Mouse (Mus musculus) kidney, embryonic 16.5 days (tissue): ENCODE data around the gene Palld. TPM values are rescaled to one million over a fixed set of nuclear protein-coding genes. Genes with fewer than 3 reads are reported as not detected.

Source experiments
- ATAC-seq: fragments of 200-750 bp; cut with Nextera tagmentation; 2 replicates; pipeline ENCODE4 v1.8.0; 2017; ENCODE audit warnings: moderate TSS enrichment; ENCODE audit not compliant: low FRiP score, low TSS enrichment
- H3K27ac ChIP-seq: fragments of 300-500 bp; sonication (generic); 2 replicates; pipeline ENCODE4 v1.5.1; 2014; ENCODE audit warnings: low read length
- H3K27me3 ChIP-seq: fragments of 300-500 bp; sonication (generic); 2 replicates; pipeline ENCODE4 v1.6.1; 2014; ENCODE audit warnings: low read length, control low read depth, mixed read lengths; ENCODE audit not compliant: insufficient read depth
- H3K36me3 ChIP-seq: fragments of 300-500 bp; sonication (generic); 2 replicates; pipeline ENCODE4 v1.6.1; 2014; ENCODE audit warnings: low read length, control low read depth, mixed read lengths; ENCODE audit not compliant: insufficient read depth
- H3K4me1 ChIP-seq: fragments of 300-500 bp; sonication (generic); 2 replicates; pipeline ENCODE4 v1.6.1; 2014; ENCODE audit warnings: low read length, control low read depth, mixed read lengths; ENCODE audit not compliant: insufficient read depth
- H3K4me2 ChIP-seq: fragments of 300-500 bp; sonication (generic); replicated peaks from 2 replicates; pipeline ENCODE4 v1.6.1; 2014; ENCODE audit warnings: low read depth, low read length
- H3K4me3 ChIP-seq: fragments of 300-500 bp; sonication (generic); 2 replicates; pipeline ENCODE4 v1.5.1; 2014; ENCODE audit warnings: mild to moderate bottlenecking, low read length
- H3K9ac ChIP-seq: fragments of 300-500 bp; sonication (generic); replicated peaks from 2 replicates; pipeline ENCODE4 v1.6.1; 2014; ENCODE audit warnings: low read length
- H3K9me3 ChIP-seq: fragments of 300-500 bp; sonication (generic); 2 replicates; pipeline ENCODE4 v1.6.1; 2016; ENCODE audit warnings: low read length, control low read depth
- whole genome bisulfite sequencing: fragments of 180-500 bp; shearing (Covaris S2); extraction: QIAGEN DNeasy Blood & Tissue Kit; methylation state at CpG from one replicate; pipeline ENCODE4 v1.1.7; 2014; 5-methylcytosine and 5-hydroxymethylcytosine counted together
- polyA plus RNA-seq: library from polyadenylated mRNA; unstranded; fragments of >200 nt; fragmentation: Nextera tagmentation; extraction: Ambion mirVana; gene quantifications from 2 replicates; pipeline ENCODE4 v1.2.1, GENCODE M21; 2015

Palld gene
- polyA plus RNA-seq, 1 experiment from 2014 or later, result 71.8 TPM

DNA sequence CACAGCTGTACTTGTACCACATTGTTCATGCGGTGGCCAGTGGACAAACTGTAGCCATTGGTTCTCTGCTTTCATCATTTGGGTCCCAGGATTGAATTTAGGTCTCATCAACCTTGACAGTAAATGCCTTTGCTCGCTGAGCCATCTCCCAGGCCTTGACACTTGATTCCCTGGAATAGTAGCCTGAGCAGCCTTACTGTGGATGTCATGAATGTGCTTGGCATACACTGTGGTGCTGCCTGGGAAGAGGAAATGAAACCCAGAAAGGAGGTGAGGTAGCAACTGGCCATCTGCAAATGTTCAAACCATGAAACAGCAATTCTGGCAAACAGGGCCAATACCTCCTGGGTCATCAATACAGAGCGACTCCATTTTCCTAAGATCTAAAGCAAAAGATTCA lies 34.0 kb downstream of the Palld start:
- no peaks in the 10 kb centered on the region for H3K36me3 ChIP-seq
- no peaks in the 10 kb centered on the region for H3K9me3 ChIP-seq
- H3K27ac ChIP-seq, result no peak overlapping the region
- H3K27me3 ChIP-seq, result no peaks in the 10 kb centered on the region
- H3K9ac ChIP-seq, result no peak overlapping the region
- no peak for ATAC-seq
- H3K4me2 ChIP-seq, result no peak overlapping the region
- H3K4me1 ChIP-seq, result no peaks in the 10 kb centered on the region
- 75% methylated on average over 3 of the region's 3 CpGs for WGBS
- no peak overlapping the region for H3K4me3 ChIP-seq

DNA sequence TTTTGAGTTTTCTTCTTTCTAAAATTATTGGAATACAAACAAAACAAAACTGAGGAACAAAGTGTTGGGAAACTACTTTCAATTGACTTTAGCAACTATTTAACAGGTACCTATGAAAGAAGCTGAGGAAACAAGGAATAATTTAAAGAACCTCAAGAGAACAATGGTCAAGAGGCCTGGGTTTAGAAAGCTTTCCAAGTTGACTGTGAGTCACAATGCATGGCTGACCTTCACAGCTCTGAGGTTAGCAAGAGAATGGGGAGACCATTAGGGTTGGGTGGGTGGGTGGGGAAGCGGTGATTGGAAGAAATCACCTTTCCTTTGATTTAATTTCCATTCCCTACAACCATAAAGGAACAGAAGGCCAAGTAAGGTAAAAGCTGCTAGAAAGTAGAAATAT lies 35.6 kb downstream of the Palld start:
- H3K9ac ChIP-seq, result no peak overlapping the region
- H3K27me3 ChIP-seq, result no peaks in the 10 kb centered on the region
- no peak overlapping the region for H3K4me3 ChIP-seq
- H3K27ac ChIP-seq, result no peak overlapping the region
- no peak for ATAC-seq
- H3K36me3 ChIP-seq, result no peaks in the 10 kb centered on the region
- no peaks in the 10 kb centered on the region for H3K4me1 ChIP-seq
- 95% methylated on average over 1 of the region's 1 CpGs for WGBS
- no peak overlapping the region for H3K4me2 ChIP-seq
- no peaks in the 10 kb centered on the region for H3K9me3 ChIP-seq

DNA sequence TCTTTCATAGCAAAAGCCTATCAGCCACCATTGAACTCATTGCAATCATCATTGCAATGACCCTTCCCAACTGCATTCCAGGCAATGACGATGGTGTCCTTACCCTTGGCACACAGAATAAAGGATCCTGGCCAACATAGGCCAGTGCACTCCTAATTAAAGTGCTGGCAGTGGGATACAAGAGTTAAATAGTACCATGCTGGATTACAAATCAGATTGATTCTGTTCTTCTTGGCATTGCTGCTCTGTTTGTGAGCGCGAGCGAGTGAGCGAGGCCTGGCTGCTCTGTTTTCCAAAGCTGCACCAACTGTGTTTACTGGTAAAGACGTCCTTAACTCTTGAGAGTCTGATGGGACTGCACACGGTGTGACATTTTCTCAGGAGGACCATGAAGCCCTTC lies 37.1 kb downstream of the Palld start:
- no peaks in the 10 kb centered on the region for H3K4me1 ChIP-seq
- H3K27me3 ChIP-seq, result no peaks in the 10 kb centered on the region
- H3K4me3 ChIP-seq, result no peak overlapping the region
- H3K9me3 ChIP-seq, result no peaks in the 10 kb centered on the region
- no peak overlapping the region for H3K9ac ChIP-seq
- H3K4me2 ChIP-seq, result no peak overlapping the region
- no peak for ATAC-seq
- H3K27ac ChIP-seq, result no peak overlapping the region
- WGBS, result 88% methylated on average over 7 of the region's 7 CpGs
- H3K36me3 ChIP-seq, result no peaks in the 10 kb centered on the region

DNA sequence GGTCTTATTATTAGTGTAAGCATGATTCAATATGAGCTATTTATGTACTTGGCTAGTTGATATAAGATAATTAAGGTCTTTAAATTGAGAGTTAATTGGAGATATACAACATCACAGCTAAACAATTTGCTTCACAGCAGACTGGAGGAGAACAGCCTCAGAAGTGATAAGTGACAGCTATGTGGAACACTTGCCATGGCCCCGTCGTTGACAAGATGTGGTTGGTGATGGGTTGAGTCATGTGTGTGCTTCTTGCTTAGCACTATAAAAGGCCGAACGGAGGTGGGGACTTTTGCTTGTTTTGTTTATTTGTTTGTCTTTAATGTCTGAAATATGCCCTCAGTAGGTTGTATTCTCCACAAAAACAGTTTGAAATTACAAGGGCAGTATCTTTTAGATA lies 51.2 kb downstream of the Palld start:
- no peaks in the 10 kb centered on the region for H3K36me3 ChIP-seq
- no peaks in the 10 kb centered on the region for H3K27me3 ChIP-seq
- no peaks in the 10 kb centered on the region for H3K4me1 ChIP-seq
- H3K27ac ChIP-seq, result no peak overlapping the region
- H3K9ac ChIP-seq, result no peak overlapping the region
- H3K9me3 ChIP-seq, result no peaks in the 10 kb centered on the region
- no peak for ATAC-seq
- H3K4me2 ChIP-seq, result no peak overlapping the region
- WGBS, result 76% methylated on average over 4 of the region's 4 CpGs
- H3K4me3 ChIP-seq, result no peak overlapping the region

DNA sequence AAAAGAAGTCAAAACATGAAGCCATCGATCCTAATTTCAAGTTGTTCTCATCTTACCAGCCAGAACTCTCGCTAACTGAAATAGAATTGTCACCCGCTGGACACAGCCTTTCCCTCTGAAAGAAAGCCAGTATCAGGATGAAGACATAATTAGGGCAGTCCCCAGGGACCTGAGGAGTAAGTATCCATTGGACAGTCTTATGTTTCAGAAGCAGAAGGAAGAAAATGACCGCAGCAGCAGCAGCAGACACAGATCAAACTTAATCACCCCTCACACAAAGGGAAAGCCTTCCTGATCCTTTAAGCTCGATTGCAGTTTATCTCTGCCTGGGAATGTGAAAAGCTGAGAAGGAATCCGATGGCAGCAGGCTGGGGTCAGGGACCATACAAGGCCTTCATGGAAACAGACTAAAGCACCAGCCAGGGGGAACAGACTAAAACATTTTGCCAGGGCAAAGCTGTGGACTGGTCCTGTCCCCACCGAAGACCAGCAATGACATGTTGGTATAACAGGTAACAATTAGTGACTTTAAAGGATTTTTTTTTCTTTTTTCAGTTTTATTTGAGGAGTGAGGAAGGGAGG lies 53.8 kb downstream of the Palld start:
- Histone ChIP-seq H3K36me3 (no peaks in the 10 kb centered on the region), H3K4me1 (no peaks in the 10 kb centered on the region), H3K9me3 (no peaks in the 10 kb centered on the region), H3K27ac (0 out of 2 replicates have a peak overlapping the region, but pooled peaks have one; percentile 28), H3K27me3 (no peaks in the 10 kb centered on the region), H3K4me2 (no peak overlapping the region), H3K9ac (no peak overlapping the region), H3K4me3 (no peak overlapping the region)
- 29% methylated on average over 7 of the region's 7 CpGs for WGBS
- ATAC-seq, result peak; percentile 71; the same call in 1 of the 2 replicates

DNA sequence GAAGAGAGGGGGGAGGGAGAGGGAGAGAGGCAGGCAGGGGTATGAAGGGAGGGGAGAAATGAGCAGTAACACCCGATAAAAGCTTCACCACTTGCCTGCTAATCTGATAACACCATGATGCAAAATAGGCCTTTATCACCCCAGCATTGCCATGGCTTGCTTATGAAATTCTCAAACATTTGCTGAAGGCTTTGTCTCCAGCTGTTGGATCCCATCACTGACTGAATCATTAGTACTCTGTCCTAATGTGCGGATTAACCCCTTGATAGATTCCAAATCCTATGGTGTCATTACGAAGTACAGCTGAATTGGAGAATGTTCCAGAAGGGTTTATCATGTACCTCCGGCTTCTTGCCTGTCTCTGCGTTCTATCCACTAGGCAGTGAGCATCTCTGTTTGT lies 55.0 kb downstream of the Palld start:
- Histone ChIP-seq H3K4me2 (no peak overlapping the region), H3K4me3 (no peak overlapping the region), H3K9me3 (no peaks in the 10 kb centered on the region), H3K9ac (no peak overlapping the region), H3K4me1 (no peaks in the 10 kb centered on the region), H3K27ac (no peak overlapping the region), H3K27me3 (no peaks in the 10 kb centered on the region), H3K36me3 (no peaks in the 10 kb centered on the region)
- WGBS, result 80% methylated on average over 5 of the region's 5 CpGs
- ATAC-seq, result no peak

DNA sequence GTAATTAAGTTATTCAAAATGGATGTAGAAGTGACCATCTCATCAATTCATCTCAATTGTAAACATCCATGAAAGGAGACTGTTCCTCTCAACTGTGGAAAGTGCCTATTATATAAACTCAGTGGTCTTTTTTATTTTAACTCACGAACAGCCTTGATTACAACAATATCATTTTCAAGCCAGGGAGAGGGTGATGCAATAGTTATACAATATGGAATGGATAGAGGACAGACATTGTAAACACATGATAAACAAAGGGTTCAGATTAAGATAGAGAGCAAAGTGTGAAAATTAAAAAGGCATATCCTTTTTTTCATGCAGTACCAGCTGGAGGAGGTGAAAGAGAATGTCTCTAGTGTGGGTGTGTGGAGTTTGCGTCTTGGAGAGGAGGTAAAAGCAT lies 57.5 kb downstream of the Palld start:
- Histone ChIP-seq H3K9me3 (no peaks in the 10 kb centered on the region), H3K4me2 (no peak overlapping the region), H3K9ac (no peak overlapping the region), H3K27me3 (no peaks in the 10 kb centered on the region), H3K4me3 (no peak overlapping the region), H3K4me1 (no peaks in the 10 kb centered on the region), H3K27ac (no peak overlapping the region), H3K36me3 (no peaks in the 10 kb centered on the region)
- WGBS, result 91% methylated on average over 2 of the region's 2 CpGs
- ATAC-seq, result no peak

DNA sequence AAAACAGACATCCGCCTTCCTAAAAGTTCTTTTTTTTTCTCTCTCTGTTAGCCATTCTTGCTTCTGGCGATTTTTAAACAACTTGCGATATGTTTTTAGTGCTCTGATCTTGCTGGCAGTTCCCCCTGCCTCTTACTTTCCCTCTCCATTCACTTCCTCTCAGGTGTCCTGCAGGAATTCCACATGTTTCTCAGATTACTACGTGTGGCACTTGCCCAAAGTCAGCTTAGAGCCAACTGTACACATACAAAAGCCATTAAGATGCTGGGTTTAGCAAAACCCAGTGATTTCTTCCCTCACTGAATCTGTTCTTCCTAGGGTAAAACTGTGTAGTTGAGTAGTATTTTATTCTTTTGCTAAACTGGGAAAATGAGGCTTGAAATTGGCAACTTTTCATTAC lies 57.9 kb downstream of the Palld start:
- Histone ChIP-seq H3K4me1 (no peaks in the 10 kb centered on the region), H3K27ac (no peak overlapping the region), H3K9ac (no peak overlapping the region), H3K27me3 (no peaks in the 10 kb centered on the region), H3K36me3 (no peaks in the 10 kb centered on the region), H3K9me3 (no peaks in the 10 kb centered on the region), H3K4me2 (no peak overlapping the region), H3K4me3 (no peak overlapping the region)
- 54% methylated on average over 4 of the region's 4 CpGs for WGBS
- ATAC-seq, result no peak

DNA sequence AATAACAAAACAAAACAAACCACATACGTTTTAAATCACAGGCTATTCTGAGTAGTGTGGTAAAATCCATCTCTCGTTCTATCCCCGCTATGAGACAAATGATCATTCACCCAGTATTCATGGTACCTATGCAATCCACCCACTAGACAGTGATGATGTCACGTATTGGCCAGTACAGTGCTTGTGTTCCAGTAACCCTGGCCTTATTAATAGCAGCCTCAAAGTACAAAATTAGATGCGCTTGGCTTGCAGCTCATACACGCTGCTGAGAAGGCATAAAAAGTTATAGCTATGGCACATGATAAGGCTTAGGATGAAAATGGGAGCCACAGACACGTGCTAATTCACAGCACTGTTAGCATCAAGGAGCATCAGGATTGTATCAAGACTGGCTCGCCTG lies 58.7 kb downstream of the Palld start:
- Histone ChIP-seq H3K27me3 (no peaks in the 10 kb centered on the region), H3K27ac (no peak overlapping the region), H3K4me1 (no peaks in the 10 kb centered on the region), H3K4me2 (no peak overlapping the region), H3K9me3 (no peaks in the 10 kb centered on the region), H3K4me3 (no peak overlapping the region), H3K36me3 (no peaks in the 10 kb centered on the region), H3K9ac (no peak overlapping the region)
- no peak for ATAC-seq
- 85% methylated on average over 8 of the region's 8 CpGs for WGBS

DNA sequence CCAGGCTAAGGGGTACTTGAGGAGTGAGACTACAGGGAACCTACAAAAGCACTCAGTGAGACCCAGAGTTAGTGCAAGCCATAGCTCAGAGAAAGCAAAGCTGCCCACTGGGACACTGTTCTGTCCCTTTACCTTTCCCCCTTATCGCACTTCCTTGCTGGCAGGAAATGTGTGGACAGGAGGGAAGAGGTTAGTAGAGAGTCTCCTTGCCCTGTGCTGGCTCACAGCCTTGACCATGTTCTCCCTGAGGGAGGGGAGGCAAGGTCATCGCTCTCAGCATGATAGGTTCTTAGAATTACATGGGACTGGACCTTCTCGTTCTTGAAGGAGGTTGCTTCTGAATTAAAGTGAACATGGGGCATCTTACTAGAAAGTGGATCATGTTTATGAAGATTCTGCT lies 69.3 kb downstream of the Palld start:
- ATAC-seq, result no peak
- Histone ChIP-seq H3K4me3 (no peak overlapping the region), H3K9me3 (no peaks in the 10 kb centered on the region), H3K4me1 (no peaks in the 10 kb centered on the region), H3K27ac (no peak overlapping the region), H3K36me3 (no peaks in the 10 kb centered on the region), H3K9ac (no peak overlapping the region), H3K4me2 (no peak overlapping the region), H3K27me3 (no peaks in the 10 kb centered on the region)
- WGBS, result 87% methylated on average over 3 of the region's 3 CpGs
